In the genomic region with DNA sequence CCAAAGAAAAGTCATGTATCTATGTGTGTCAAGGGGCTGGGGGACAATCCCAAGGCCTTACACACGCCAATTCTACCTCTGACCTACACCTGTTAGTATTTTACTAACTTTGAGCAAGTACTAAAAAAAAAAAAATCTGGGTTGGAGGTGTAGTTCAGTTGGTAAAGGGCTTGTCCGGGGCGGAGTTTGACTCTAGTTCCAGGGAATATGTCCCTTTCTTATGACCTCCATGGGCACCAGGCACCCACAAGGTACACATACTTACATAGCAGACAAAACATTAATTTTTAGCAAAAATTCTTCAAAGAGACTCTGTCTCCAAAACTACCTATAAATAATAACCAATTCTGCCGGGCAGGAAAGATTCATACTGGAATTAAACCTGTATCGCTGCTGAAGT, we compare ENCODE assay signal across 8 mouse cellular contexts. TPM values are rescaled to one million over a fixed set of nuclear protein-coding genes. Genes with fewer than 3 reads are reported as not detected.
DNase-seq lines count a peak whose midpoint lies in the region; ATAC-seq and TF ChIP-seq lines count a peak whose summit lies in the region.

No protein-coding gene starts in this region.

- in situ Hi-C loops in ES-E14 (cut with MboI; ENCODE audit: low sequenced_read_pairs in 2 of 2, unreplicated experiment in 2 of 2): no loop called here

- peak overlapping the region; percentile 80 for H3K4me3 ChIP-seq in heart, embryonic 13.5 days
- H3K4me3 ChIP-seq in ES-E14 (ENCODE audit: insufficient read depth in 1 of 2, low read depth in 1 of 2, low read length in 2 of 2, poor library complexity in 1 of 2, severe bottlenecking in 1 of 2): peak overlapping the region; percentile 89 to 100
- H3K4me3 ChIP-seq in hindbrain, embryonic 11.5 days (ENCODE audit: low read depth, low read length): peak overlapping the region; percentile 98
- peak overlapping the region; percentile 84 for H3K4me3 ChIP-seq in liver, embryonic 16.5 days (ENCODE audit: low read depth, low read length)

- peak overlapping the region; percentile 91 for H3K9ac ChIP-seq in heart, embryonic 13.5 days
- peak overlapping the region; percentile 83 for H3K9ac ChIP-seq in ES-E14 (ENCODE audit: insufficient read depth, low read depth, low read length, poor library complexity, severe bottlenecking)
- peak overlapping the region; percentile 95 for H3K9ac ChIP-seq in hindbrain, embryonic 11.5 days (ENCODE audit: low read depth, low read length)
- H3K9ac ChIP-seq in liver, embryonic 16.5 days (ENCODE audit: low read depth, low read length): peak overlapping the region; percentile 83

- peaks cover 53% of the 10 kb centered on the region for H3K4me1 ChIP-seq in heart, embryonic 13.5 days
- H3K4me1 ChIP-seq in ES-E14 (ENCODE audit: control insufficient read depth in 2 of 2, insufficient read depth in 2 of 2, low read length in 2 of 2, poor library complexity in 1 of 2): peaks cover 3% of the 10 kb centered on the region in 2 experiments
- peaks cover 3% of the 10 kb centered on the region; the same call in 1 of the 2 replicates for H3K4me1 ChIP-seq in hindbrain, embryonic 11.5 days (replicated peaks; ENCODE audit: control insufficient read depth, insufficient read depth, low read length)
- H3K4me1 ChIP-seq in liver, embryonic 16.5 days (ENCODE audit: control insufficient read depth, low read depth, low read length): peaks cover 27% of the 10 kb centered on the region

- peak overlapping the region; percentile 93 for H3K27ac ChIP-seq in heart, embryonic 13.5 days (replicated peaks)
- H3K27ac ChIP-seq in ES-E14 (ENCODE audit: insufficient read depth, low read depth, low read length, poor library complexity, severe bottlenecking): no peak overlapping the region
- peak overlapping the region; percentile 72; the same call in 1 of the 2 replicates for H3K27ac ChIP-seq in hindbrain, embryonic 11.5 days (ENCODE audit: low read depth, low read length)
- peak overlapping the region; percentile 87 for H3K27ac ChIP-seq in liver, embryonic 16.5 days (ENCODE audit: low read length)

- 28% methylated on average over 5 of the region's 5 CpGs for WGBS in heart, embryonic 13.5 days
- 47% methylated on average over 5 of the region's 5 CpGs for WGBS in hindbrain, embryonic 11.5 days
- WGBS in liver, embryonic 16.5 days (ENCODE audit: insufficient replicate concordance): 28% methylated on average over 5 of the region's 5 CpGs

- DNase-seq in heart, adult 8-10 months (ENCODE audit: low spot score): no peak
- DNase-seq in ES-E14 (ENCODE audit: low read depth, low spot score): no peak
- DNase-seq in hindbrain, embryonic 11.5 days (ENCODE audit: low spot score): no peak
- DNase-seq in adrenal gland, postnatal 36 days: no peak
- no peak for DNase-seq in embryo, embryonic 10.5 days (ENCODE audit: low spot score)
- no peak for DNase-seq in retina, embryonic 14.5 days (ENCODE audit: low spot score)

- H3K36me3 ChIP-seq in heart, embryonic 13.5 days: peaks cover 40% of the 10 kb centered on the region
- peaks cover 4% of the 10 kb centered on the region for H3K36me3 ChIP-seq in ES-E14 (ENCODE audit: control insufficient read depth, insufficient read depth, low read length, poor library complexity, severe bottlenecking)
- H3K36me3 ChIP-seq in hindbrain, embryonic 11.5 days (ENCODE audit: control insufficient read depth, insufficient read depth, low read length): no peaks in the 10 kb centered on the region
- H3K36me3 ChIP-seq in liver, embryonic 16.5 days (ENCODE audit: control insufficient read depth, insufficient read depth): no peaks in the 10 kb centered on the region; the same call in 1 of the 2 replicates

- no peak for ATAC-seq in heart, embryonic 13.5 days (ENCODE audit: extremely low read depth, insufficient number of reproducible peaks, low FRiP score, low TSS enrichment)
- ATAC-seq in hindbrain, embryonic 11.5 days (ENCODE audit: low FRiP score): no peak
- no peak for ATAC-seq in liver, embryonic 16.5 days (ENCODE audit: low read depth)

- peak overlapping the region; percentile 90 for H3K4me2 ChIP-seq in heart, embryonic 13.5 days
- peak overlapping the region; percentile 63 for H3K4me2 ChIP-seq in hindbrain, embryonic 11.5 days (replicated peaks; ENCODE audit: low read depth, low read length)
- peak overlapping the region; percentile 71 for H3K4me2 ChIP-seq in liver, embryonic 16.5 days (ENCODE audit: low read depth, low read length)

- no peaks in the 10 kb centered on the region for H3K9me3 ChIP-seq in heart, embryonic 13.5 days
- no peaks in the 10 kb centered on the region for H3K9me3 ChIP-seq in ES-E14 (ENCODE audit: control insufficient read depth, insufficient read depth, low read depth, low read length)
- H3K9me3 ChIP-seq in hindbrain, embryonic 11.5 days (ENCODE audit: control insufficient read depth, low read length): no peaks in the 10 kb centered on the region
- H3K9me3 ChIP-seq in liver, embryonic 16.5 days (replicated peaks; ENCODE audit: control insufficient read depth, low read length): no peaks in the 10 kb centered on the region

- H3K27me3 ChIP-seq in heart, embryonic 13.5 days (replicated peaks): no peaks in the 10 kb centered on the region
- H3K27me3 ChIP-seq in hindbrain, embryonic 11.5 days (ENCODE audit: control insufficient read depth, insufficient read depth, low read length): no peaks in the 10 kb centered on the region
- no peaks in the 10 kb centered on the region for H3K27me3 ChIP-seq in liver, embryonic 16.5 days (ENCODE audit: control insufficient read depth, insufficient read depth, low read depth, low read length)

TF ChIP-seq in ES-E14, 5 proteins besides CTCF, POLR2A, EP300 and RAD21:
- TF ChIP-seq CHD2 (IDR thresholded peaks at IDR 0.05; ENCODE audit: low read depth, low read length) (no peak), ZNF384 (IDR thresholded peaks at IDR 0.05; ENCODE audit: low read depth, low read length) (no peak), ZC3H11A (IDR thresholded peaks at IDR 0.05; ENCODE audit: borderline replicate concordance, low read depth, low read length) (no peak), MAFK (IDR thresholded peaks at IDR 0.05; ENCODE audit: insufficient read depth, low read depth, low read length) (no peak), HCFC1 (IDR thresholded peaks at IDR 0.05; ENCODE audit: borderline replicate concordance, insufficient read depth, low read length) (no peak)

RNA-seq across cellular contexts. Expression of a gene that starts 1.1 kb away (rescaled TPM):
- 580 and 636 TPM in 2 replicates for polyA plus RNA-seq in heart, embryonic 13.5 days (2015; fragmentation: Nextera tagmentation; extraction: Ambion mirVana)
- total RNA-seq in heart, adult 8-10 months (2022): 100 to 1,000 TPM; 297 to 332 (median 327) TPM
- 197 and 262 TPM in 2 replicates for total RNA-seq in ES-E14 (2012; rRNA removed)
- 600 and 609 TPM in 2 replicates for polyA plus RNA-seq in hindbrain, embryonic 11.5 days (2014; fragmentation: Nextera tagmentation; extraction: Ambion mirVana)
- 294 and 297 TPM in 2 replicates for polyA plus RNA-seq in liver, embryonic 16.5 days (2015; fragmentation: Nextera tagmentation; extraction: Ambion mirVana)
- 100 to 1,000 TPM; 864 to 917 TPM for total RNA-seq in adrenal gland, postnatal 36 days (2021)

RNA-seq across cellular contexts. Expression of a gene that starts 22.6 kb away (rescaled TPM):
- polyA plus RNA-seq in heart, embryonic 13.5 days (2015; fragmentation: Nextera tagmentation; extraction: Ambion mirVana): 87.3 and 87.4 TPM in 2 replicates
- total RNA-seq in heart, adult 8-10 months (2022): 10 to 100 TPM; 13.3 to 18.4 (median 16.0) TPM
- total RNA-seq in ES-E14 (2012; rRNA removed): 325 and 342 TPM in 2 replicates
- polyA plus RNA-seq in hindbrain, embryonic 11.5 days (2014; fragmentation: Nextera tagmentation; extraction: Ambion mirVana): 270 and 283 TPM in 2 replicates
- 38.4 and 45.2 TPM in 2 replicates for polyA plus RNA-seq in liver, embryonic 16.5 days (2015; fragmentation: Nextera tagmentation; extraction: Ambion mirVana)
- 10 to 100 TPM; 29.8 to 35.0 TPM for total RNA-seq in adrenal gland, postnatal 36 days (2021)

RNA-seq across cellular contexts. Expression of a gene that starts 35.0 kb away (rescaled TPM):
- 967 and 1,034 TPM in 2 replicates for polyA plus RNA-seq in heart, embryonic 13.5 days (2015; fragmentation: Nextera tagmentation; extraction: Ambion mirVana)
- total RNA-seq in heart, adult 8-10 months (2022): 100 to 1,000 TPM; 475 to 641 (median 529) TPM
- total RNA-seq in ES-E14 (2012; rRNA removed): 444 and 682 TPM in 2 replicates
- polyA plus RNA-seq in hindbrain, embryonic 11.5 days (2014; fragmentation: Nextera tagmentation; extraction: Ambion mirVana): 985 and 989 TPM in 2 replicates
- 964 and 975 TPM in 2 replicates for polyA plus RNA-seq in liver, embryonic 16.5 days (2015; fragmentation: Nextera tagmentation; extraction: Ambion mirVana)
- total RNA-seq in adrenal gland, postnatal 36 days (2021): 100 to 1,000 TPM; 682 to 824 TPM

RNA-seq across cellular contexts. Expression of a gene that starts 53.9 kb away (rescaled TPM):
- polyA plus RNA-seq in heart, embryonic 13.5 days (2015; fragmentation: Nextera tagmentation; extraction: Ambion mirVana): 3.1 and 3.6 TPM in 2 replicates
- 1 to 10 TPM; 3.1 to 3.5 (median 3.3) TPM for total RNA-seq in heart, adult 8-10 months (2022)
- 2.7 and 2.9 TPM in 2 replicates for total RNA-seq in ES-E14 (2012; rRNA removed)
- 2.8 and 2.9 TPM in 2 replicates for polyA plus RNA-seq in hindbrain, embryonic 11.5 days (2014; fragmentation: Nextera tagmentation; extraction: Ambion mirVana)
- 2.2 and 2.4 TPM in 2 replicates for polyA plus RNA-seq in liver, embryonic 16.5 days (2015; fragmentation: Nextera tagmentation; extraction: Ambion mirVana)
- 10 to 100 TPM in 1 of 2 experiments, 1 to 10 TPM in 1; 9.1 to 12.1 TPM for total RNA-seq in adrenal gland, postnatal 36 days (2021)

RNA-seq across cellular contexts. Expression of a gene that starts 57.8 kb away (rescaled TPM):
- 33.5 and 35.1 TPM in 2 replicates for polyA plus RNA-seq in heart, embryonic 13.5 days (2015; fragmentation: Nextera tagmentation; extraction: Ambion mirVana)
- total RNA-seq in heart, adult 8-10 months (2022): 10 to 100 TPM; 61.8 to 72.5 (median 66.4) TPM
- total RNA-seq in ES-E14 (2012; rRNA removed): 15.8 and 18.7 TPM in 2 replicates
- 23.3 and 30.9 TPM in 2 replicates for polyA plus RNA-seq in hindbrain, embryonic 11.5 days (2014; fragmentation: Nextera tagmentation; extraction: Ambion mirVana)
- 8.8 and 8.9 TPM in 2 replicates for polyA plus RNA-seq in liver, embryonic 16.5 days (2015; fragmentation: Nextera tagmentation; extraction: Ambion mirVana)
- total RNA-seq in adrenal gland, postnatal 36 days (2021): 10 to 100 TPM; 32.9 to 33.5 TPM
